Mouse (Mus musculus) cerebellum, adult 2 months (tissue): ENCODE measurements around the gene Thegl.

Source experiments
- CTCF ChIP-seq: fragments of 200-500 bp; IDR thresholded peaks from 2 replicates; pipeline ENCODE4 v1.5.1; 2011; ENCODE audit warnings: low read depth, mild to moderate bottlenecking, control low read depth, low read length, moderate library complexity, borderline replicate concordance; ENCODE audit not compliant: insufficient read depth
- POLR2A ChIP-seq: fragments of 200-500 bp; IDR thresholded peaks from 2 replicates; pipeline ENCODE4 v1.6.1; 2011; ENCODE audit warnings: low read length, control low read depth, borderline replicate concordance; ENCODE audit not compliant: insufficient read depth

- TF ChIP-seq POLR2A (no peak), CTCF (no peak)
Observed at GRCm38 (mm10) chr5:77015544-77016482, at the start of gene Thegl.
